Mouse (Mus musculus) lung, postnatal 0 days (tissue): ENCODE data around the gene Nek11.

ENCODE experiments used
- CTCF ChIP-seq: IDR thresholded peaks from 2 replicates; pipeline ENCODE4 v1.5.1; 2016; ENCODE audit warnings: antibody characterized with exemption, mild to moderate bottlenecking
- EP300 ChIP-seq: IDR thresholded peaks from 2 replicates; pipeline ENCODE4 v1.6.1; 2016; ENCODE audit warnings: antibody characterized with exemption, mild to moderate bottlenecking, control low read depth

GRCm38 (mm10) chr9:105282725-105283124, 112.6 kb downstream of the Nek11 start:
- TF ChIP-seq CTCF (peak; percentile 59), EP300 (no peak)
